Mouse (Mus musculus) myocyte (in vitro differentiated cells): Measurements from ENCODE around the gene Fam117a. TPM values are rescaled to one million over a fixed set of nuclear protein-coding genes. Genes with fewer than 3 reads are reported as not detected.

ENCODE experiments used
- H3K27me3 ChIP-seq: one replicate; pipeline ENCODE4 v1.6.1; 2011; ENCODE audit not compliant: control insufficient read depth, insufficient read depth, insufficient read length
- H3K36me3 ChIP-seq: one replicate; pipeline ENCODE4 v1.6.1; 2011; ENCODE audit not compliant: control insufficient read depth, insufficient read depth
- H3K4me2 ChIP-seq: one replicate; pipeline ENCODE4 v1.6.1; 2011; ENCODE audit warnings: low read depth, control low read depth
- H3K4me3 ChIP-seq: one replicate; pipeline ENCODE4 v1.5.1; 2011; ENCODE audit warnings: mild to moderate bottlenecking, control low read depth, moderate library complexity
- H3K79me2 ChIP-seq: one replicate; pipeline ENCODE4 v1.6.1; 2011; ENCODE audit not compliant: control insufficient read depth, insufficient read depth
- H3ac ChIP-seq: one replicate; pipeline ENCODE4 v1.6.1; 2011; ENCODE audit not compliant: control insufficient read depth, insufficient read length
- CEBPB ChIP-seq: IDR thresholded peaks from 2 replicates; pipeline ENCODE4 v1.6.1; 2011; ENCODE audit warnings: mild to moderate bottlenecking, moderate library complexity; ENCODE audit not compliant: poor library complexity, insufficient read depth, severe bottlenecking
- E2F4 ChIP-seq: IDR thresholded peaks from one replicate; pipeline ENCODE4 v1.6.1; 2011; ENCODE audit warnings: mild to moderate bottlenecking, control low read depth, moderate library complexity; ENCODE audit not compliant: insufficient read depth
- MAX ChIP-seq: IDR thresholded peaks from one replicate; pipeline ENCODE4 v1.6.1; 2011; ENCODE audit warnings: low read depth, mild to moderate bottlenecking, control low read depth
- MYOD1 ChIP-seq, 3 experiments: IDR thresholded peaks; one replicate each; pipeline ENCODE4 v1.6.1; 2011; ENCODE audit warnings: control low read depth in 2 of 3, low read depth in 2 of 3, mild to moderate bottlenecking in 2 of 3, moderate library complexity in 1 of 3; ENCODE audit not compliant: insufficient read length in 2 of 3, control insufficient read depth in 1 of 3
- MYOG ChIP-seq, 3 experiments: IDR thresholded peaks; one replicate each; pipeline ENCODE4 v1.6.1; 2011; ENCODE audit warnings: control low read depth in 2 of 3, low read depth in 2 of 3, mild to moderate bottlenecking in 2 of 3; ENCODE audit not compliant: insufficient read length in 2 of 3, control insufficient read depth in 1 of 3, insufficient read depth in 1 of 3
- POLR2A ChIP-seq: IDR thresholded peaks from one replicate; pipeline ENCODE4 v1.6.1; 2011; ENCODE audit warnings: low read depth, mild to moderate bottlenecking, control low read depth, moderate library complexity; ENCODE audit not compliant: insufficient read length
- POLR2AphosphoS2 ChIP-seq: IDR thresholded peaks from one replicate; pipeline ENCODE4 v1.6.1; 2011; ENCODE audit warnings: low read depth, control low read depth; ENCODE audit not compliant: insufficient read length
- REST ChIP-seq: IDR thresholded peaks from one replicate; pipeline ENCODE4 v1.6.1; 2011; ENCODE audit warnings: mild to moderate bottlenecking, control low read depth, moderate library complexity; ENCODE audit not compliant: insufficient read depth, insufficient read length
- SRF ChIP-seq: IDR thresholded peaks from one replicate; pipeline ENCODE4 v1.6.1; 2011; ENCODE audit warnings: low read depth; ENCODE audit not compliant: control insufficient read depth, insufficient read length
- TCF12 ChIP-seq: IDR thresholded peaks from one replicate; pipeline ENCODE4 v1.6.1; 2011; ENCODE audit warnings: mild to moderate bottlenecking, control low read depth; ENCODE audit not compliant: poor library complexity, insufficient read depth, severe bottlenecking
- TCF3 ChIP-seq: IDR thresholded peaks from one replicate; pipeline ENCODE4 v1.6.1; 2011; ENCODE audit warnings: low read depth, control low read depth; ENCODE audit not compliant: insufficient read length
- USF1 ChIP-seq: IDR thresholded peaks from one replicate; pipeline ENCODE4 v1.6.1; 2011; ENCODE audit warnings: low read depth, mild to moderate bottlenecking, control low read depth, moderate library complexity
- polyA plus RNA-seq: library from polyadenylated mRNA; unstranded; fragments of >200 nt; fragmentation: generic; extraction: Trizol; gene quantifications from one replicate; pipeline ENCODE4 v1.2.1, GENCODE M21; 2012; ENCODE audit warnings: missing spikeins

The Fam117a gene
- polyA plus RNA-seq, 1 experiment: 9.7 TPM

GRCm38 (mm10) chr11:95384973-95385320 lies 48.1 kb downstream of the Fam117a start:
- TF ChIP-seq REST (no peak), MYOG (IDR thresholded peaks at IDR 0.05; ENCODE audit: control insufficient read depth in 1 of 3, insufficient read depth in 1 of 3, insufficient read length in 2 of 3, low read depth in 2 of 3) (no peak), USF1 (no peak)
- peak overlapping the region; percentile 94 for H3K4me3 ChIP-seq
- H3K27me3 ChIP-seq: no peaks in the 10 kb centered on the region
- peak overlapping the region; percentile 73 for H3K4me2 ChIP-seq
- H3ac ChIP-seq: peak overlapping the region; percentile 23
- H3K79me2 ChIP-seq: peaks cover 26% of the 10 kb centered on the region
- peaks cover 26% of the 10 kb centered on the region for H3K36me3 ChIP-seq

- Histone ChIP-seq H3K4me2 (no peak overlapping the region), H3K36me3 (peaks cover 31% of the 10 kb centered on the region), H3K27me3 (no peaks in the 10 kb centered on the region), H3ac (no peak overlapping the region), H3K4me3 (no peak overlapping the region), H3K79me2 (peaks cover 26% of the 10 kb centered on the region)
- no peak for TF ChIP-seq POLR2A
- TF ChIP-seq MYOD1 (IDR thresholded peaks at IDR 0.05; ENCODE audit: control insufficient read depth in 1 of 3, insufficient read length in 2 of 3, low read depth in 2 of 3): no peak
- TF ChIP-seq CEBPB: no peak
- TF ChIP-seq REST: no peak
- TF ChIP-seq USF1: no peak
- no peak for TF ChIP-seq POLR2AphosphoS2
- no peak for TF ChIP-seq TCF3
- TF ChIP-seq TCF12: no peak
- no peak for TF ChIP-seq MAX
- no peak for TF ChIP-seq MYOG (IDR thresholded peaks at IDR 0.05; ENCODE audit: control insufficient read depth in 1 of 3, insufficient read depth in 1 of 3, insufficient read length in 2 of 3, low read depth in 2 of 3)
- TF ChIP-seq E2F4: no peak
Observed at GRCm38 (mm10) chr11:95387354-95387753, 50.5 kb downstream of the Fam117a start.

- Histone ChIP-seq H3K4me3 (no peak overlapping the region), H3K36me3 (peaks cover 31% of the 10 kb centered on the region), H3K27me3 (no peaks in the 10 kb centered on the region), H3ac (no peak overlapping the region), H3K79me2 (peaks cover 26% of the 10 kb centered on the region), H3K4me2 (no peak overlapping the region)
- TF ChIP-seq MYOD1 (IDR thresholded peaks at IDR 0.05; ENCODE audit: control insufficient read depth in 1 of 3, insufficient read length in 2 of 3, low read depth in 2 of 3) (no peak), CEBPB (no peak), USF1 (no peak), MAX (no peak), E2F4 (no peak), POLR2A (no peak), POLR2AphosphoS2 (no peak), REST (no peak), SRF (no peak), MYOG (IDR thresholded peaks at IDR 0.05; ENCODE audit: control insufficient read depth in 1 of 3, insufficient read depth in 1 of 3, insufficient read length in 2 of 3, low read depth in 2 of 3) (no peak)
Observed at GRCm38 (mm10) chr11:95389006-95389405, 52.2 kb downstream of the Fam117a start.

GRCm38 (mm10) chr11:95390420-95390819 lies 53.6 kb downstream of the Fam117a start:
- H3K27me3 ChIP-seq: no peaks in the 10 kb centered on the region
- no peak overlapping the region for H3K4me2 ChIP-seq
- no peak overlapping the region for H3K4me3 ChIP-seq
- H3K36me3 ChIP-seq: peaks cover 31% of the 10 kb centered on the region
- TF ChIP-seq TCF3 (no peak), POLR2A (no peak), CEBPB (no peak), E2F4 (no peak), SRF (no peak)
- H3K79me2 ChIP-seq: peaks cover 19% of the 10 kb centered on the region
- H3ac ChIP-seq: no peak overlapping the region

- Histone ChIP-seq H3K4me2 (no peak overlapping the region), H3K4me3 (no peak overlapping the region), H3ac (no peak overlapping the region), H3K27me3 (no peaks in the 10 kb centered on the region), H3K79me2 (peaks cover 11% of the 10 kb centered on the region), H3K36me3 (peaks cover 31% of the 10 kb centered on the region)
- TF ChIP-seq POLR2AphosphoS2 (no peak), TCF12 (no peak), CEBPB (no peak), MAX (no peak), USF1 (no peak), POLR2A (no peak), E2F4 (no peak), MYOD1 (IDR thresholded peaks at IDR 0.05; ENCODE audit: control insufficient read depth in 1 of 3, insufficient read length in 2 of 3, low read depth in 2 of 3) (no peak), SRF (no peak), REST (no peak), TCF3 (no peak), MYOG (IDR thresholded peaks at IDR 0.05; ENCODE audit: control insufficient read depth in 1 of 3, insufficient read depth in 1 of 3, insufficient read length in 2 of 3, low read depth in 2 of 3) (no peak)
Observed at GRCm38 (mm10) chr11:95391201-95391600, 54.4 kb downstream of the Fam117a start.
